Mouse (Mus musculus) heart, postnatal 0 days (tissue): ENCODE measurements around the gene Nfib. TPM values are rescaled to one million over a fixed set of nuclear protein-coding genes. Genes with fewer than 3 reads are reported as not detected.

Source experiments
- ATAC-seq: fragments of 200-750 bp; cut with Nextera tagmentation; 2 replicates; pipeline ENCODE4 v1.8.0; 2017; ENCODE audit warnings: low read depth, moderate number of reproducible peaks, moderate library complexity; ENCODE audit not compliant: insufficient read depth
- DNase-seq: peaks from one replicate; pipeline ENCODE4 v3.0.0-alpha.2; 2016; ENCODE audit warnings: low spot score
- H3K27ac ChIP-seq: fragments of 300-500 bp; sonication (generic); 2 replicates; pipeline ENCODE4 v1.5.1; 2014; ENCODE audit warnings: low read depth, mild to moderate bottlenecking
- H3K27me3 ChIP-seq: fragments of 300-500 bp; sonication (generic); 2 replicates; pipeline ENCODE4 v1.6.1; 2014; ENCODE audit warnings: low read length, mixed read lengths; ENCODE audit not compliant: control insufficient read depth, insufficient read depth
- H3K36me3 ChIP-seq: fragments of 300-500 bp; sonication (generic); replicated peaks from 2 replicates; pipeline ENCODE4 v1.6.1; 2014; ENCODE audit warnings: low read length, mixed read lengths; ENCODE audit not compliant: control insufficient read depth, insufficient read depth
- H3K4me1 ChIP-seq: fragments of 300-500 bp; sonication (generic); 2 replicates; pipeline ENCODE4 v1.6.1; 2014; ENCODE audit warnings: antibody characterized with exemption; ENCODE audit not compliant: control insufficient read depth, insufficient read depth
- H3K4me2 ChIP-seq: fragments of 300-500 bp; sonication (generic); 2 replicates; pipeline ENCODE4 v1.6.1; 2014; ENCODE audit warnings: low read depth, mild to moderate bottlenecking, low read length, moderate library complexity
- H3K4me3 ChIP-seq: fragments of 300-500 bp; sonication (generic); 2 replicates; pipeline ENCODE4 v1.5.1; 2014; ENCODE audit warnings: low read depth, low read length
- H3K9ac ChIP-seq: fragments of 300-500 bp; sonication (generic); replicated peaks from 2 replicates; pipeline ENCODE4 v1.6.1; 2014; ENCODE audit warnings: low read depth, low read length, mixed read lengths
- H3K9me3 ChIP-seq: fragments of 300-500 bp; sonication (generic); replicated peaks from 2 replicates; pipeline ENCODE4 v1.6.1; 2016; ENCODE audit warnings: low read length; ENCODE audit not compliant: control insufficient read depth
- CTCF ChIP-seq: IDR thresholded peaks from 2 replicates; pipeline ENCODE4 v1.5.1; 2016; ENCODE audit warnings: antibody characterized with exemption, control low read depth, low read depth
- EP300 ChIP-seq: IDR thresholded peaks from 2 replicates; pipeline ENCODE4 v1.6.1; 2016; ENCODE audit warnings: antibody characterized with exemption, low read depth
- WGBS: fragments of 180-500 bp; shearing (Covaris S2); extraction: QIAGEN DNeasy Blood & Tissue Kit; methylation state at CpG from one replicate; pipeline ENCODE4 v1.1.7; 2014; 5-methylcytosine and 5-hydroxymethylcytosine counted together
- polyA plus RNA-seq: library from polyadenylated mRNA; unstranded; fragments of >200 nt; fragmentation: Nextera tagmentation; extraction: Ambion mirVana; gene quantifications from 2 replicates; pipeline ENCODE4 v1.2.1, GENCODE M21; 2015
- total RNA-seq: library from RNA; depleted of rRNA; stranded (reverse); fragments of >200 nt; gene quantifications from 2 replicates; pipeline ENCODE4 v1.2.3, GENCODE M21; 2014; ENCODE audit warnings: low replicate concordance

The Nfib gene
- total and polyA plus RNA-seq, 2 experiments from 2014 or later, result 44.0 to 82.0 TPM

- Histone ChIP-seq H3K4me2 (peak overlapping the region; percentile 95), H3K27me3 (no peaks in the 10 kb centered on the region), H3K9ac (peak overlapping the region; percentile 12; the same call in 1 of the 2 replicates), H3K36me3 (peaks cover 9% of the 10 kb centered on the region), H3K4me3 (peak overlapping the region; percentile 97; the same call in 1 of the 2 replicates), H3K9me3 (no peaks in the 10 kb centered on the region), H3K27ac (peak overlapping the region; percentile 83), H3K4me1 (peaks cover 50% of the 10 kb centered on the region)
- ATAC-seq (peak; percentile 83), DNase-seq (peak; percentile 87)
- WGBS, result 25% methylated on average over 5 of the region's 5 CpGs
- 0 out of 2 replicates have a peak, but pooled peaks have one; percentile 42 for TF ChIP-seq EP300
- TF ChIP-seq CTCF, result no peak
Observed at GRCm38 (mm10) chr4:82499238-82499637, 206.3 kb downstream of the Nfib start.

GRCm38 (mm10) chr4:82497671-82498631, 207.6 kb downstream of the Nfib start:
- no peaks in the 10 kb centered on the region for H3K9me3 ChIP-seq
- peak overlapping the region; percentile 95 for H3K4me2 ChIP-seq
- H3K36me3 ChIP-seq, result peaks cover 9% of the 10 kb centered on the region
- no peak for TF ChIP-seq EP300
- no peak for TF ChIP-seq CTCF
- no peak for ATAC-seq
- H3K4me3 ChIP-seq, result peak overlapping the region; percentile 14
- H3K9ac ChIP-seq, result 0 out of 2 replicates have a peak overlapping the region, but pooled peaks have one; percentile 17
- H3K27me3 ChIP-seq, result no peaks in the 10 kb centered on the region
- WGBS, result 50% methylated on average over 26 of the region's 26 CpGs
- H3K27ac ChIP-seq, result peak overlapping the region; percentile 83
- peaks cover 63% of the 10 kb centered on the region for H3K4me1 ChIP-seq
- DNase-seq, result no peak

- DNase-seq, result no peak
- Histone ChIP-seq H3K27ac (peak overlapping the region; percentile 31), H3K9ac (peak overlapping the region; percentile 22; the same call in 1 of the 2 replicates), H3K36me3 (peaks cover 9% of the 10 kb centered on the region), H3K9me3 (no peaks in the 10 kb centered on the region), H3K4me3 (peak overlapping the region; percentile 14), H3K4me1 (peaks cover 71% of the 10 kb centered on the region), H3K27me3 (no peaks in the 10 kb centered on the region), H3K4me2 (peak overlapping the region; percentile 95)
- no peak for ATAC-seq
- WGBS, result 49% methylated on average over 8 of the region's 8 CpGs
- TF ChIP-seq CTCF (no peak), EP300 (no peak)
Observed at GRCm38 (mm10) chr4:82497141-82497566, 208.4 kb downstream of the Nfib start.

- ATAC-seq (no peak), DNase-seq (no peak)
- H3K4me3 ChIP-seq, result peak overlapping the region; percentile 14; the same call in 1 of the 2 replicates
- TF ChIP-seq EP300, result no peak
- TF ChIP-seq CTCF, result no peak
- no peaks in the 10 kb centered on the region for H3K9me3 ChIP-seq
- H3K36me3 ChIP-seq, result peaks cover 13% of the 10 kb centered on the region
- peaks cover 78% of the 10 kb centered on the region for H3K4me1 ChIP-seq
- 29% methylated on average over 5 of the region's 5 CpGs for WGBS
- no peaks in the 10 kb centered on the region for H3K27me3 ChIP-seq
- peak overlapping the region; percentile 95 for H3K4me2 ChIP-seq
- no peak overlapping the region for H3K9ac ChIP-seq
- no peak overlapping the region for H3K27ac ChIP-seq
Observed at GRCm38 (mm10) chr4:82496383-82496782, 209.2 kb downstream of the Nfib start.

GRCm38 (mm10) chr4:82495605-82496004, 209.9 kb downstream of the Nfib start:
- H3K4me2 ChIP-seq, result no peak overlapping the region
- no peak overlapping the region for H3K4me3 ChIP-seq
- 78% methylated on average over 6 of the region's 6 CpGs for WGBS
- H3K36me3 ChIP-seq, result peaks cover 14% of the 10 kb centered on the region
- no peak overlapping the region for H3K27ac ChIP-seq
- H3K27me3 ChIP-seq, result no peaks in the 10 kb centered on the region
- H3K9me3 ChIP-seq, result no peaks in the 10 kb centered on the region
- no peak for DNase-seq
- ATAC-seq, result no peak
- H3K9ac ChIP-seq, result no peak overlapping the region
- H3K4me1 ChIP-seq, result peaks cover 76% of the 10 kb centered on the region
- TF ChIP-seq EP300 (no peak), CTCF (no peak)
